8 mouse cellular contexts compared by ENCODE assay signal in genomic region chr17:47440359-47440890, GRCm38 (mm10). TPM values are rescaled to one million over a fixed set of nuclear protein-coding genes. Genes with fewer than 3 reads are reported as not detected.
DNase-seq lines count a peak whose midpoint lies in the region; ATAC-seq and TF ChIP-seq lines count a peak whose summit lies in the region.

No protein-coding gene starts in this region.

- TF ChIP-seq CTCF in Patski (IDR thresholded peaks at IDR 0.05): no peak

- in situ Hi-C loops in Patski (cut with MboI; ENCODE audit: low pct_unique_long_range_greater_than_20kb): no loop called here

- peaks cover 46% of the 10 kb centered on the region for H3K4me1 ChIP-seq in forebrain, embryonic 10.5 days
- H3K4me1 ChIP-seq in forebrain, embryonic 11.5 days (replicated peaks; ENCODE audit: control insufficient read depth, insufficient read depth, low read length): peaks cover 19% of the 10 kb centered on the region
- H3K4me1 ChIP-seq in midbrain, embryonic 14.5 days (ENCODE audit: control insufficient read depth, insufficient read depth, low read length): 0 out of 2 replicates have a peak, but pooled peaks cover 14% of the 10 kb centered on the region

- WGBS in forebrain, embryonic 10.5 days: 5% methylated on average over 9 of the region's 9 CpGs
- WGBS in forebrain, embryonic 11.5 days: 3% methylated on average over 9 of the region's 9 CpGs
- 3% methylated on average over 9 of the region's 9 CpGs for WGBS in midbrain, embryonic 14.5 days

- POLR2A ChIA-PET in Patski (lab: Charles Lee): no interaction called here

- no peak overlapping the region for H3K4me2 ChIP-seq in forebrain, embryonic 11.5 days (ENCODE audit: low read depth, low read length, severe bottlenecking)
- no peak overlapping the region for H3K4me2 ChIP-seq in midbrain, embryonic 14.5 days (ENCODE audit: low read length)

- DNase-seq in forebrain, embryonic 10.5 days (ENCODE audit: extremely low spot score, low spot score): peak; percentile 37
- DNase-seq in forebrain, embryonic 11.5 days (ENCODE audit: low spot score): no peak
- peak; percentile 79 for DNase-seq in Patski (ENCODE audit: low read depth, low spot score)
- DNase-seq in kidney, adult 11 months: peak; percentile 67
- peak; percentile 62 for DNase-seq in midbrain, embryonic 14.5 days
- no peak for DNase-seq in ovary, postnatal 10 days (ENCODE audit: low spot score)
- DNase-seq in gastrocnemius, adult 8-10 months (ENCODE audit: low spot score in 2 of 2): no peak
- no peak for DNase-seq in lung, postnatal 4 days

- no peak for ATAC-seq in forebrain, embryonic 11.5 days (replicated peaks; ENCODE audit: low FRiP score)
- ATAC-seq in Patski: peak; percentile 81
- no peak for ATAC-seq in midbrain, embryonic 14.5 days (ENCODE audit: low FRiP score, low TSS enrichment)

- H3K27me3 ChIP-seq in forebrain, embryonic 10.5 days (ENCODE audit: poor library complexity, severe bottlenecking): peaks cover 67% of the 10 kb centered on the region
- H3K27me3 ChIP-seq in forebrain, embryonic 11.5 days (ENCODE audit: control insufficient read depth, insufficient read depth, low read length): peaks cover 31% of the 10 kb centered on the region
- no peaks in the 10 kb centered on the region for H3K27me3 ChIP-seq in Patski
- peaks cover 25% of the 10 kb centered on the region for H3K27me3 ChIP-seq in midbrain, embryonic 14.5 days (ENCODE audit: control insufficient read depth, insufficient read depth, low read length)

- H3K36me3 ChIP-seq in forebrain, embryonic 10.5 days (replicated peaks): no peaks in the 10 kb centered on the region
- H3K36me3 ChIP-seq in forebrain, embryonic 11.5 days (ENCODE audit: control insufficient read depth, insufficient read depth, low read length): no peaks in the 10 kb centered on the region
- no peaks in the 10 kb centered on the region for H3K36me3 ChIP-seq in midbrain, embryonic 14.5 days (ENCODE audit: control insufficient read depth, insufficient read depth, low read length)

- no peaks in the 10 kb centered on the region for H3K9me3 ChIP-seq in forebrain, embryonic 10.5 days
- H3K9me3 ChIP-seq in forebrain, embryonic 11.5 days (ENCODE audit: control insufficient read depth, low read length): no peaks in the 10 kb centered on the region
- H3K9me3 ChIP-seq in midbrain, embryonic 14.5 days (ENCODE audit: control insufficient read depth, low read length): no peaks in the 10 kb centered on the region

- CTCF ChIA-PET in Patski (lab: Charles Lee): interaction anchor here (1.2 to 2.0 kb wide), 4 partner anchors 12 to 70 kb away, joined by 3 to 5 read pairs (median 4); no protein-coding TSS in a partner anchor

- H3K4me3 ChIP-seq in forebrain, embryonic 10.5 days: no peak overlapping the region
- H3K4me3 ChIP-seq in forebrain, embryonic 11.5 days (ENCODE audit: low read depth, low read length): no peak overlapping the region
- H3K4me3 ChIP-seq in midbrain, embryonic 14.5 days (replicated peaks; ENCODE audit: low read depth, low read length): no peak overlapping the region

- peak overlapping the region; percentile 54 for H3K27ac ChIP-seq in forebrain, embryonic 10.5 days
- no peak overlapping the region for H3K27ac ChIP-seq in forebrain, embryonic 11.5 days (ENCODE audit: low read depth, low read length)
- H3K27ac ChIP-seq in midbrain, embryonic 14.5 days (replicated peaks; ENCODE audit: low read depth, low read length): peak overlapping the region; percentile 41

- H3K9ac ChIP-seq in forebrain, embryonic 11.5 days (ENCODE audit: low read length): no peak overlapping the region; the same call in 1 of the 2 replicates
- no peak overlapping the region for H3K9ac ChIP-seq in midbrain, embryonic 14.5 days (replicated peaks; ENCODE audit: low read length)

RNA-seq across cellular contexts. Expression of gene 1700001C19Rik, which starts 3.2 kb away (rescaled TPM):
- 0.27 TPM in 1 of 2 replicates, not detected in the other for polyA plus RNA-seq in forebrain, embryonic 10.5 days (2016; fragmentation: Nextera tagmentation; extraction: Ambion mirVana)
- polyA plus RNA-seq in forebrain, embryonic 11.5 days (2014; fragmentation: Nextera tagmentation; extraction: Ambion mirVana): 0.40 TPM in 1 of 2 replicates, not detected in the other
- polyA plus RNA-seq in Patski (2021): 1.5 TPM
- 0.72 and 0.76 TPM in 2 replicates for polyA plus RNA-seq in midbrain, embryonic 14.5 days (2014; fragmentation: Nextera tagmentation; extraction: Ambion mirVana)
- not detected for total RNA-seq in gastrocnemius, adult 8-10 months (2022)

RNA-seq across cellular contexts. Expression of gene AI661453, which starts 4.0 kb away (rescaled TPM):
- polyA plus RNA-seq in forebrain, embryonic 10.5 days (2016; fragmentation: Nextera tagmentation; extraction: Ambion mirVana): 0.22 and 0.37 TPM in 2 replicates
- polyA plus RNA-seq in forebrain, embryonic 11.5 days (2014; fragmentation: Nextera tagmentation; extraction: Ambion mirVana): 0.27 and 0.31 TPM in 2 replicates
- 20.0 TPM for polyA plus RNA-seq in Patski (2021)
- 0.05 and 0.15 TPM in 2 replicates for polyA plus RNA-seq in midbrain, embryonic 14.5 days (2014; fragmentation: Nextera tagmentation; extraction: Ambion mirVana)
- under 1 TPM in 3 of 4 experiments, not detected in 1; 0.16 to 0.64 (median 0.19) TPM for total RNA-seq in gastrocnemius, adult 8-10 months (2022)

RNA-seq across cellular contexts. Expression of gene Guca1a, which starts 40.0 kb away (rescaled TPM):
- 0.99 and 1.7 TPM in 2 replicates for polyA plus RNA-seq in forebrain, embryonic 10.5 days (2016; fragmentation: Nextera tagmentation; extraction: Ambion mirVana)
- 0.75 and 1.3 TPM in 2 replicates for polyA plus RNA-seq in forebrain, embryonic 11.5 days (2014; fragmentation: Nextera tagmentation; extraction: Ambion mirVana)
- 0.13 TPM for polyA plus RNA-seq in Patski (2021)
- polyA plus RNA-seq in midbrain, embryonic 14.5 days (2014; fragmentation: Nextera tagmentation; extraction: Ambion mirVana): 0.26 and 0.50 TPM in 2 replicates
- total RNA-seq in gastrocnemius, adult 8-10 months (2022): under 1 TPM in 1 of 4 experiments, not detected in 3; 0.35 TPM

RNA-seq across cellular contexts. Expression of gene Guca1b, which starts 55.2 kb away (rescaled TPM):
- 1.3 and 1.5 TPM in 2 replicates for polyA plus RNA-seq in forebrain, embryonic 10.5 days (2016; fragmentation: Nextera tagmentation; extraction: Ambion mirVana)
- polyA plus RNA-seq in forebrain, embryonic 11.5 days (2014; fragmentation: Nextera tagmentation; extraction: Ambion mirVana): 0.48 and 0.75 TPM in 2 replicates
- 0.37 TPM for polyA plus RNA-seq in Patski (2021)
- polyA plus RNA-seq in midbrain, embryonic 14.5 days (2014; fragmentation: Nextera tagmentation; extraction: Ambion mirVana): 0.30 and 0.69 TPM in 2 replicates
- total RNA-seq in gastrocnemius, adult 8-10 months (2022): under 1 TPM in 3 of 4 experiments, not detected in 1; 0.16 to 0.36 (median 0.34) TPM

Comparison
In these comparisons a context has a peak if more than half of its experiments do, and no peak if none do; other contexts are left out.
1. DNase-seq: peak in forebrain, embryonic 10.5 days (single experiment), Patski (single experiment), kidney, adult 11 months (single experiment) and midbrain, embryonic 14.5 days (single experiment); none in forebrain, embryonic 11.5 days (single experiment), ovary, postnatal 10 days (single experiment), gastrocnemius, adult 8-10 months (0 of 2) and lung, postnatal 4 days (0 of 2).
2. RNA of gene AI661453, which starts 4.0 kb away (polyA plus RNA-seq): 20.0 TPM in Patski (single experiment); 0.27 to 0.31 TPM in forebrain, embryonic 11.5 days, 0.22 to 0.37 TPM in forebrain, embryonic 10.5 days and 0.05 to 0.15 TPM in midbrain, embryonic 14.5 days; every median in the first group is over 10 times any median in the second.